Mouse (Mus musculus) gonadal fat pad, adult 2 months (tissue): ENCODE data around the gene Soat1. TPM values are rescaled to one million over a fixed set of nuclear protein-coding genes. Genes with fewer than 3 reads are reported as not detected.

Experiments used
- DNase-seq: peaks from one replicate; pipeline ENCODE4 v3.0.0-alpha.2; 2012; ENCODE audit warnings: low read depth
- polyA plus RNA-seq: library from polyadenylated mRNA; depleted of rRNA; stranded (reverse); fragments of >200 nt; gene quantifications from 2 replicates; pipeline ENCODE4 v1.2.3, GENCODE M21; 2012

The Soat1 gene
- polyA plus RNA-seq, 1 experiment: 25.0 TPM

GRCm38 (mm10) chr1:156464963-156465362 lies 9.2 kb downstream of the Soat1 start:
- no peak for DNase-seq

DNA sequence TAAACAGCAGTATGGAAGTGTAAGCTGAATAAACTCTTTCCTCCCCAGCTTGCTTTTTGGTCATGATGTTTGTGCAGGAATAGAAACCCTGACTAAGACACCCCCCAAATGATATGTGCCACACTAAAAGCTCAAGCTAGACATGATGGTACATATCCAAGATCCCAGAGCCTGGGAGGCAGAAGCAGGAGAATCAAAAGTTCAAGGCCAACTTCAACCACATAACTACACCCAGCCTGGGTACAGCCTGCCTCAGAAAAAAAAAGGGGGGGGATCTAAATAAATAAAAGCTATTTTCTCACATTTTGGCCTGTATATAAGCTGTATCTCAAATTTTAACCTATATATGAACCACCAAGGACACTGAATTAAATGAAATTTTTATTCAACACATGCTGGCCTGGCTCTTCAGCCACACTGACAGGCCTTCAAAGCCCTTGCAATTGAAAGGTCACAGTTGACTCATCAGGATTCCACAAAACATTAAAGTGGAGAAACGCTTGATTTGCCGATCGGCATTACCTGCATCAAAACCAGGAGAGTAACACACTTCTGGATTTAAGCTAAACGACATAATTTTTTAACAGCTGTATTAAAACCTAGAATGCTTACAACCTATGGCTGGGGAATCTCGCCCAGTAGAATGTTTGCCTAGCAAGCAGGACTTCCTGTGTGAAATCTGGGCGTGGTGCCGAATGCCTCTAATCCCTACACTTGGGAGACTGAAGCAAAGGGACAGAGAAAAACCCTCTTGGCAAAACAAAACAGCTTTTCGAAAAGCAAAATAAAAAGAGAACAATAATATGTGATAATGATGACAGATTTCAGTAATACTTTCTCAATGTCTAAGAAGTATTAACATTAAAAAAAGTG lies 9.9 kb downstream of the Soat1 start:
- DNase-seq: no peak

DNA sequence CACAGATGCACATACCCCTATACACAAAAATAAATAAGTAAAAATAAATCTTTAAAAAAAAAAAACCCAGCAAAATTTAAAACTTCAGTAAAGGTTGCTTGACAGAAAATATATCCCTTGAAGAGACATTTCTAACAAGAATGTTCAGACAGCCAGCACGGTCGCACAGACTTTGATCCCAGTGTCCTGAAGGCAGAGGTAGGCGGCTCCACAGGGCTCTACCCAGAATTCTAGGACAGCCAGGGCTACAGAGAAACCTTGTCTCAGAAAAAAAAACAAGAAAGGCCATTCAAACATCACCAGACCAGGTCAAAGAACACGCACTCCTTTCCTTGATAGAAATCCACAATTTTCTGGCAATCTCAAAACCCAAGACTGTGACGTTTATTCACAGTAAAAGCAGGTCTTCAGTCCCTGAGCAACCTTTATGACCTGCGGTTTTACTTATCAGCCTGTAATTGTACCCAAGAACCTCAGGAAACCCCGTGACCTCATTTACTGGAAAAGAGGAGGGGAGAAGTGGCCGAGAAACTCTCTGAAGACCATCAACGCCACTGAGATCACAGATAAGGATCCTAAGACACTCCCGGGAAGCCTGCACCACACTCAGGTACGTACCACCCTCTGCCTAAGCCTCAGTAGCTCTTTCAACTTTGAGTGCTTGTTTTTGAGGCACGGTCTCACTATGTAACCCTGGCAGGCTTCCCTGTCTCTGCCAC lies 11.7 kb downstream of the Soat1 start:
- no peak for DNase-seq

GRCm38 (mm10) chr1:156461036-156461435 lies 13.1 kb downstream of the Soat1 start:
- DNase-seq: no peak

DNA sequence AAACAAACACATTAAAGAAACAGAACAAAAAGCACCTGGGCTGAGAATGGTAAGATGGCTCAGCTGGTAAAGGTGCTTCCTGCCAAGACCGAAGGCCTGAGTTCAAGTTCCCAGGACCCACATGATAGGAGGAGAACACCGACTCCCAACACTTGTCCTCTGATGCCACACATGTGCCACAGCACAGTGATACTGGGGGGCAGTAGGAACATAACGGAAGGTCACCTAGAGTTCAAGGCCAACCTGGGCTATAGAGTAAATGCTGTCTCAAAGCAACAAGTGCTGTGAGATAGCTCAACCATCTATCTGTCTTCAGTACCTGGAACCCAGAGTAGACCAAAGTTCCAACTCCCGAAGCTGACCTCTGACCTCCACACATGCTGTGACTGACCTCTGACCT lies 13.9 kb downstream of the Soat1 start:
- DNase-seq: no peak

- DNase-seq: no peak
Measured at GRCm38 (mm10) chr1:156459690-156460089, 14.4 kb downstream of the Soat1 start.

DNA sequence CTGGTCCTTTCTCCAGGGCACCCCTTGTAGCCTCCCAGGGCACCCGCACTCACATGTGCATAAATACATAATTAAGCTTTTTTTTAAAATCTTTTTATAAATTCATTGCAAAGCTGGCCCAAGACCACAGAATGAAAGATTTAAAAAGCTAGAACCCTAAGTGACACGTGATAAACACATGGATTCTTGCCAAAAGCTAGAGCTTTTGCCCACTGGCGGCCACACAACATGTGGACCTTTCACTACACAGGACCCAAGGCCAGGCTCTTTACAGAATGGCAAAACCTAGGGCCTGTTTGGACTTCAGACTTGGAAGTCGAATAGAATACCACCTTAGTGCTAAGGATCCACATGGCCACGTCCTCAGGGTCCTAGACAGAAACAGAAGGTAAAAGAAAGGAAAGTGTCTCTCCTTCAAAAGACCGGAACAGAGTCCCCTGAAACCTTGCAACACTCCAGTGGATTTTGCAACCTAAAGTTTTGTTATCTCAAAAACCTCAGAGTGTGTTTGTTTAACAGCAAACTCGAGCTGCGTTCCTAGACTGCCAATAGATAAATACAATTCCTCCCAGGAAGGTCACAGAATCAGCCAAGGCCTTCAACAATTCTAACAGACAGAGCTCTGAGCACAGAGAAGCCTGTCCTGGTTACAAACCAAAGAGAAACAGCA lies 15.6 kb downstream of the Soat1 start:
- no peak for DNase-seq

DNA sequence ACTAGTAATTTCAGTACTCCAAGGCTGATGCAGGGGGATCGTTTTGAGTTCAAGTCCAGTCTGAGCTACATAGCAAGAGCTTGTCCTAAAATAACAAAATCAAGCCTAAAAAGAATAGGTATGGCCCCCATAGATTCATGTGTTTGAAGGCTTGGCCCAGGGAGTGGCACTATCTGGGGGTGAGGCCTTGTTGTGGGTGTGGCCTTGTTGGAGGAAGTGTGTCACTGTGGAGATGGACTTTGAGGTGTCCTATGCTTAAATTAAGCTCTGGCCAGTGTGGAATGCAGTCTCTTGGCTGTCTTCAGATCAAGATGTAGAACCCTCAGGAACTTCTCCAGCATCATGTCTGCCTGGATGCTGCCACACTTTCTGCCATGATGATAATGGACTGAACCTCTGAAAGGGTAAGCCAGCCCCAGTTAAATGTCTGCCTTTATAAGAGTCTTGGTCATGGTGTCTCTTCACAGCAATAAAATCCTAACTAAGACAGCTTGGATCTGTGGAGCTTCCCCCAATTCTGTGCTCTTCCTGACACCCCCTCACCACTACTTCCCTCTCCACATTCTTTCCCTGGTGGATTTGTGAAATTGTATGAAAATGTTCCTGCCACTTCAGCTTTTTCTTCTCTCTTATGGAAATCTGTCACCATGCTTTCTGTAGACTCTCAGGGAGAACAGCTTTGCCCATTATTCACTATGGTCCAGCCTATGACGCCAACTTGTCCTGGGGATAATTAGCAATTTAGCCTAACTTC lies 18.9 kb downstream of the Soat1 start:
- no peak for DNase-seq

DNA sequence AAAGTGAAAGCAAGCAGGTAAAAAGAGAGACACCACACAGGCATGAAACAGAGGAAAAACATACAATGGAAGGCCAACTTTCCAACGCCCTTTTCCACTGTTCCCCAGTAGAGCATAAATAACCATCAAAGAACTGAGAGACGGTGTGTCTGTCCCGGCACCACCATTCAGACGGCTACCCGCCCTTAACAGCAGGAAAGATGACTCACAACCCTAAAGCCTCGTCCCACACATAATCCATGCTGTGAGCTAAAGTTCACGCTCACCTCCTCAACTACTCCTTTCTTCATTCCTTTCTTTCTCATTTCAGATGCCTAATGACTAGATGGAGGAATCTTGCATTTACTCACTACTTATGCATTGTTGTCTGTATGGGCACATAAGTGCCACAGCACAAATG lies 19.7 kb downstream of the Soat1 start:
- no peak for DNase-seq

DNA sequence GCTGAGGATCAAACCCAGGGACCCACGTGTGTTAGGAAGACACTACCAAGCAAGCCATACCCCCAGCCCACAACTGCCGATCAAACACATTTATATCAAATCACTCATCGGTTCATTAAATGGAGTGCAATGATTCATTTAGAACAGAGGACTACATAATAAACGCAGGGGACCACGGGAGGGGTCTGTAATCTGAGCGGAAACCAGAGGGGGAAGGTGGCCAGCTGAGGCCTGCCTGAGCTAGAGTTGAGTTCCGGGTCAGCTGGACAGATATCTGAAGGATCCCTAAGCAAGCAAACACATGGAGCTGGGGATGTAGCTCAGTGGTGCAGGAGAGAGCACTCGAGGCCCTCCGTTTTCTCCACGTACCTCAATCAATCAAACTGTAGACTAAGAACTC lies 20.3 kb downstream of the Soat1 start:
- DNase-seq: no peak

GRCm38 (mm10) chr1:156450478-156450877 lies 23.7 kb downstream of the Soat1 start:
- no peak for DNase-seq

GRCm38 (mm10) chr1:156449691-156450090 lies 24.4 kb downstream of the Soat1 start:
- DNase-seq: no peak

- DNase-seq: no peak
Measured at GRCm38 (mm10) chr1:156449089-156449488, 25.0 kb downstream of the Soat1 start.

GRCm38 (mm10) chr1:156445049-156445448 lies 29.1 kb downstream of the Soat1 start:
- DNase-seq: no peak

DNA sequence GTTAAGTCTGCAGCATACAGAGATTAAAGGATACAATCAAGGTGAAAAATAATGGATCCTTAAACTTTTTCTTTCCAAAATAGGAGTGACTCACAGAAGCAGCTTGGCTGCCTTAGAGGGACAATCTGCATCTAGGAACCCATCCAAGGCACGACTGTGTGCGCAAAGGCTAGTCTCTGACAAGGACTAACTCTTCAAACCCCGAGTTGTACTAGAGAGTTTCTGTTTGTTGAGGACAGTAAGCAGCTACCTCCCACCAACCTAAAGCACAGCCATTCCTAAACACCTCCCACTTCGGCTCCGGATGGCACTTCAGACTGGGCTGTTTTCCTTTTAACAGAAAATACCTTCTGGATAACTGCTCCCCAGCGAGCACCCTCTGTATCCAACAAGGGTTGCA lies 31.4 kb downstream of the Soat1 start:
- DNase-seq: no peak

- DNase-seq: no peak
Measured at GRCm38 (mm10) chr1:156442266-156442665, 31.9 kb downstream of the Soat1 start.

DNA sequence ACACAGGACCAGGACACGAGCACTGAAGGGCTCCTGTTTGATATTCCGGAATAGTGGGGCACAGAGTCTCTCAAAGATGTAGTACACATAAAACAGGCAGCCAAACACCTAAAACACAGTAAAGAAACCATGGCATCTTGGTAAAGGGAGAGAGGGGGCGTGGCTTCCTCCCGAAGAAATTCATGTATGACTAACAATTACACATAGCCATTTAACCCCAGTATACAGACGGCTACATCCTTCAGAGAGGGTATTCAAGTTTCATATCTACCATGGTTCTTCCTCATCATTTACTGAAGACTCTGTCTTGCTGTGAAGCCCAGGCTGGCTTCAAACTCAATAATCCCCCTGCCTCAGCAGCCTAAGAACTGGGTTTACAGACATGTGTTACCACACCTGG lies 36.4 kb downstream of the Soat1 start:
- no peak for DNase-seq

DNA sequence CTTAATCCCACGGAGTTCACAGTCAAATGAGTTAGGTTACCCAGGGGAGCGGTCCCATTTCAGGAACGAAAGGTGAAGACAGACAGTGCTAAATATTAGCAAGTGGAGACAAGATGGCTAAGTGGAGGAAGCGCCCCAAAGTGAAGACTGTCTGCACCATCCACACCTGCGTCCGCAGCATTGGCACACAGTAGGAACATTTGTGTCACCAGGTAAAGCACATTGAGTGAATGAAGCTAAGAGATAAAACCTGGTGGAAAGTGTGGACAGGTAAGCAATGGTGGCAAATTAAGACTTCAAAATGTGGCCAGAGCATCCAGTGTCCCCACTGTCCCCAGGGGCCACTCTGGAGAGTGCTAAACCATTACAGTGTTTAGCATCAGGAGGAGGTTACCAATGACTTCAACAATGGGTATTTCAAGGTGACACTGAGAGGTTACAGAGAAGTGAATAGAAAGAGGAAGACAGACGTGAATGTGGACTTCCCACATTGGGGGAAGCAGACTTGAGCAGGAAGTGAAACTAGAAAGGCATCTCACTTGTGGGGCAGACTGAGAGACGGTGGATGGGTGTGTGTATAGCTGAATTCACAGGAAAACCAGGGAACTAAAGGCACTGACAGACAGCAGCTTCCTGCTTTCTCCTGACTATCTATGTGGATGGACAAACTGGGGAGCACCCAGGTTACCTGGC lies 37.0 kb downstream of the Soat1 start:
- no peak for DNase-seq

DNA sequence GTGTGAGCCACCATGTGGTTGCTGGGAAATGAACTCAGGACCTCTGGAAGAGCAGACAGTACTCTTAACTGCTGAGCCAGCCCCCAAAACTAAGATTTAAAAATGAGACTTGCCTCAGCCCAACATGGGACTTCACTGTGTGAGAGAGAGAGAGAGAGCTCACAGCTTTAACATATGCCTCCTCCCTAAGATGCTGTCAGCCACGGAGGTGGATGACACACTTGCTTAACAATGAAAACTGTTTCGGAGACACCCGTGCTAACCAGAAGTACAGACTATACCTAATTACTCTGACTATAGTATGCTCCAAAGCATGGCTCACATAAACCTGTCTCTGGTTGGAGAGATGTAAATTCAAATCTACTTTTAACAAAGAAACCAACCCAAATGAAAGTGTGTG lies 40.6 kb downstream of the Soat1 start:
- DNase-seq: no peak

GRCm38 (mm10) chr1:156432498-156432897 lies 41.6 kb downstream of the Soat1 start:
- no peak for DNase-seq

- no peak for DNase-seq
Measured at GRCm38 (mm10) chr1:156428434-156428833, 45.7 kb downstream of the Soat1 start.
